Mouse (Mus musculus): ENCODE results near the gene Klra9. TPM values are rescaled to one million over a fixed set of nuclear protein-coding genes. Genes with fewer than 3 reads are reported as not detected.
"Not testable (repeated sequence)": the region's sequence is repeated elsewhere in the genome, so short reads cannot be mapped to it uniquely, and the experiment has no call there.

Gene Klra9
- total RNA-seq (2021) = not detected

DNA sequence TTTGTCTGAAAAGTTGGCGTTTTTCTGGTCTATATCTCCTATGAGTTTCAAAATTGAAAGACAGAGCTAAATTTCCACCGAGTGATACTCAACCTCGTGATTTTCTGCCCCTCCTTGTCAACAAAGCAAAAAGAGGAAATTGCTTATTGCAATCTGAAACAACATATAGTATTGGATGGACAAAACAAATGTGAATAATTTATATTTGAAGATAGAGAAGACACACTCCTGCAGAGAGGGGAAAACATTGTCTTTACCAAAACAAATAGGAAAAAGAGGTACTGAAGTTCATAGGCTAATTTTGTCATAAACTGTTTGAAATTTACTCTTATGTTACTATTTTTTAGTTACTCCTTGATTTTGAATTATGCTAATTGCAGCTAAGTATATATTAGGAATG lies at the start of gene Klra9:
TSS of gene Klra9 (minus strand) at position 101 of the 400 bp plus-strand sequence.
- not testable (repeated sequence) for DNase-seq (ENCODE audit: extremely low spot score in 1 of 2, low spot score in 1 of 2)

DNA sequence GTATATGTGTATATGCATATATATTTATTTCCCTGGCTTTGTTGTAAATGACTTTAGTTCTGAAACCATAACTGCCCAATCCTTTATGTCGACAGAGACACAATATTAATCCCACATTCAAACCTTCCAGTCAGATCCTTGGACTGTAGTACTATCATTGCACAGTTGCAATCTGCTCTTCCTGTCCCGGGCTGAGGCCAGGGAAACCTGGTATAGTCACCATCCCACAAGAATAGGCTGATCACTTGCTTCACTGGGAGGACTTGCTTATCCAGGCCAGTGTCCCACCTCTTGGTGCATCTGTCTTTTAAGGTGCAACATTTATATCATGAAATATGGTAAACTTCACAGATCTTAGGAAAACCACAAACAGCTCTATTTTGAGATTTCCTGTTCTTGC lies 44.6 kb upstream of the Klra9 start:
- no peak for DNase-seq (ENCODE audit: extremely low spot score in 1 of 2, low spot score in 1 of 2)

DNA sequence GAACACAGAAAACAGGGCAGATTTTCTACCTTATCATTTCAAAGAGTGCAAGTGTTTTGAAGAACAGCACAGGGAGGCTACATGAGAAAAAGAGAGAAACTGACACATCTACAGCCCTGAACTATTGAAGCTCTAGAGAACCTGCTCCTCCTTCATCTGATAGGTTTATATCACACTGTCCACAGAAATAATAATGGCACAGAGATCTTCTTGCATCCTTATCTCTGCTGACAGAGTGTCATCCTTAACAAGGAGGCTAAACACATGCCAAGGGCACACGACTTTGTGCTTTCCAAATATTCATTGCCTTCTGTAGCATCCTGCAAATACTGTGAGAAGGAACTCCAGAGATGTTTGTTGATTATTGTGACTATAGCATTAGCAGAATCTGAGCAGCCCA lies 43.7 kb upstream of the Klra9 start:
- DNase-seq (ENCODE audit: extremely low spot score in 1 of 2, low spot score in 1 of 2) = no peak

- DNase-seq (ENCODE audit: extremely low spot score in 1 of 2, low spot score in 1 of 2) = no peak
These were observed 40.3 kb upstream of the Klra9 start, which contains the start of gene Klra7 for GRCm38 (mm10) chr6:130233222-130233621. Gene Klra7 (minus strand): TSS chr6:130233322.

- not testable (repeated sequence) for DNase-seq (ENCODE audit: extremely low spot score in 1 of 2, low spot score in 1 of 2)
These were observed 4.5 kb upstream of the Klra9 start for GRCm38 (mm10) chr6:130197453-130197852.

- not testable (repeated sequence) for DNase-seq (ENCODE audit: extremely low spot score in 1 of 2, low spot score in 1 of 2)
These were observed 63.1 kb downstream of the Klra9 start, which contains the start of gene Klra8 for GRCm38 (mm10) chr6:130129798-130130197. Gene Klra8 (minus strand): TSS chr6:130129898.

Other genes with a start within 250 kb of the Klra9 start
- not detected for gene Klra6, start 166.2 kb downstream of the Klra9 start, total RNA-seq (2021)
- not detected for gene Klra4, start 125.8 kb downstream of the Klra9 start, total RNA-seq (2021)
- not detected for gene Klra8, start 63.2 kb downstream of the Klra9 start, total RNA-seq (2021)
- gene Klra7, start 40.2 kb upstream of the Klra9 start, total RNA-seq (2021) = not detected
- gene Klra10, start 88.8 kb upstream of the Klra9 start, total RNA-seq (2021) = not detected
- gene Klra3, start 144.5 kb upstream of the Klra9 start, total RNA-seq (2021) = not detected
- not detected for gene Klra1, start 193.8 kb upstream of the Klra9 start, total RNA-seq (2021)